Mouse (Mus musculus) kidney, adult 2 months (tissue): ENCODE data around the gene Plcb2. TPM values are rescaled to one million over a fixed set of nuclear protein-coding genes. Genes with fewer than 3 reads are reported as not detected.
A peak's percentile ranks its signal among the peaks of the same experiment; 100 is the strongest.

Experiments
- DNase-seq: peaks from one replicate; pipeline ENCODE4 v3.0.0; 2021
- H3K27ac ChIP-seq: fragments of 200-500 bp; 2 replicates; pipeline ENCODE4 v1.5.1; 2012; ENCODE audit warnings: low read depth, low read length, control low read depth, inconsistent platforms; ENCODE audit not compliant: insufficient read depth
- H3K27me3 ChIP-seq: fragments of 200-500 bp; replicated peaks from 2 replicates; pipeline ENCODE4 v1.6.1; 2012; ENCODE audit warnings: mild to moderate bottlenecking, moderate library complexity, low read length, inconsistent platforms; ENCODE audit not compliant: control insufficient read depth, insufficient read depth
- H3K36me3 ChIP-seq: fragments of 200-500 bp; 2 replicates; pipeline ENCODE4 v1.6.1; 2012; ENCODE audit warnings: mild to moderate bottlenecking, moderate library complexity, low read length, inconsistent platforms; ENCODE audit not compliant: control insufficient read depth, insufficient read depth
- H3K4me1 ChIP-seq: fragments of 200-500 bp; 2 replicates; pipeline ENCODE4 v1.6.1; 2011; ENCODE audit warnings: low read length; ENCODE audit not compliant: control insufficient read depth, insufficient read depth
- H3K4me3 ChIP-seq: fragments of 200-500 bp; 2 replicates; pipeline ENCODE4 v1.5.1; 2011; ENCODE audit warnings: mild to moderate bottlenecking, low read depth, low read length, control low read depth; ENCODE audit not compliant: insufficient read depth
- CTCF ChIP-seq: fragments of 200-500 bp; conservative IDR thresholded peaks from 2 replicates; pipeline ENCODE4 v1.5.1; 2011; ENCODE audit warnings: low read depth, mild to moderate bottlenecking, control low read depth, low read length, moderate library complexity, mixed read lengths; ENCODE audit not compliant: insufficient read depth, insufficient read length
- POLR2A ChIP-seq: fragments of 200-500 bp; IDR thresholded peaks from one replicate; pipeline ENCODE4 v1.6.1; 2011; ENCODE audit warnings: low read depth, low read length, control low read depth
- WGBS: fragments of 180-500 bp; shearing (Covaris S2); methylation state at CpG from one replicate; pipeline ENCODE4 v1.1.7; 2018; 5-methylcytosine and 5-hydroxymethylcytosine counted together
- polyA plus RNA-seq: library from polyadenylated mRNA; depleted of rRNA; stranded (reverse); fragments of >200 nt; gene quantifications from 2 replicates; pipeline ENCODE4 v1.2.3, GENCODE M21; 2012

The Plcb2 gene
- polyA plus RNA-seq, 1 experiment, result 3.7 TPM

DNA sequence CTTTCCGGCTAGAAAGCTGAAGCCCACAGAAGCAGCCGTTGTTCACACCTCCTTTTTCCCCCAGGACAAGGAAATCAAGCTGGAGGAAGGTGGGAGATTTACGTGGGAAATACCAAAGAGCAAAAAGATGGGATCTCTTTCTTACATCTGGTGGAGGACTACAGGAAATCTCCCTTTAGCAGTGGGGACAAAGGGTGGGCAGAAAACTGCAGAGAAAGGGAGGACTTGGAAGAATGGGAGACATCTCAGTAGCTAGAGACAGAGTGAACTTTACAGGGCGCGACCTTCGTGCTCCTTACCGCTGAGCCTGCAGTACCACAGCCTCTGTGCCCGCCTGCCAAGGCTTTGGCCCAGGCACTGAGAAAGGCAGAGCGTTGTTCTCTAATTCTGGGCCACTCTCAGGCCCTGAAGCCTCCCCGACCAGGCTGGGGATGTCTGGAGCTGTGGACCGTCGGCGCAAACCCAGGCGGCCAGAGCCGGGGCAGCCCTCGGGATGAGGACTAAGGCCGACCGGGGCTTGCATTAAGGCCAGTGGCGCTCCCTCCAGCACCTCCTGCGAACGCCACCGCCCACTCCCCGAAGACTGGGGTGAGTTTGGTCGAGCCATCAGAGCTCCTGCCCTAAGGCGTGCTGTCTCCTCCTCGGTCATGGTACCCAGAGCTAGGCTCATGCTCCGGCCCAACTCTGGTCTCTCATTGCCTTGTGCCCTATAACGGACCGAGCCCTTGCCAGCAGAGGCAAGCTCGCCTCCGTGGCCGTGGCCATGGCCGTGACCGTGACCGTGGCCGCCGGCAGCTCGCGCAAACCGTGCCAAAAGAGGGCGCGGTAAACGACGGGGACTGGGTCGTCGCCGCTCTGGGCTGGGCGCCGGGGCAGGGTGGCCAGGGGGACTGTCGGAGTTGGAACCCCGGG is 26.0 kb downstream of the Plcb2 start:
- no peak for TF ChIP-seq POLR2A
- no peak for TF ChIP-seq CTCF
- 24% methylated on average over 51 of the region's 51 CpGs for WGBS
- H3K27ac ChIP-seq, result no peak overlapping the region
- H3K4me3 ChIP-seq, result peak overlapping the region; percentile 40; the same call in 1 of the 2 replicates
- no peaks in the 10 kb centered on the region for H3K36me3 ChIP-seq
- no peaks in the 10 kb centered on the region for H3K27me3 ChIP-seq
- peaks cover 3% of the 10 kb centered on the region; the same call in 1 of the 2 replicates for H3K4me1 ChIP-seq
- peak; percentile 42 for DNase-seq

DNA sequence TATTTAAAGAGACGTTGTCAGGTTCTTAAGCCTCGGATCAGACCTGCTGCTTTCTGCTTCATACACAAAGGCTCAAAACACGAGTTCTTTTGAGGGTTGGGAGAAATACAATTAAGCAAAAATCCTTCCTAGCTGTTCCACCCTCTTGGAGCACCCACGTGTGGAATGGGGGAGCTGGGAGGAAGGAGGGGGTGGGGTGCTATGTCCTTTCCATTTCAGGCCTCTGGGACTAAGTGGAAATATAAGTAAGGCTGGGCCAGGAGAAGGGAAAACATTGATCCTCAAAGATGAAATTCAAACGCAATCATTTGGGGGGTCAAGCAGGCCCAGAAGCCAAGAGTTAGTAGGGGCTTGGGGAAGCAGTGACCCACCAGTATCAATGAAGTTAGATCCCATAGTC is 27.1 kb downstream of the Plcb2 start:
- TF ChIP-seq POLR2A (no peak), CTCF (no peak)
- DNase-seq, result no peak
- Histone ChIP-seq H3K27ac (no peak overlapping the region), H3K4me1 (peaks cover 3% of the 10 kb centered on the region; the same call in 1 of the 2 replicates), H3K36me3 (no peaks in the 10 kb centered on the region), H3K4me3 (no peak overlapping the region), H3K27me3 (no peaks in the 10 kb centered on the region)
- 50% methylated on average over 5 of the region's 5 CpGs for WGBS

DNA sequence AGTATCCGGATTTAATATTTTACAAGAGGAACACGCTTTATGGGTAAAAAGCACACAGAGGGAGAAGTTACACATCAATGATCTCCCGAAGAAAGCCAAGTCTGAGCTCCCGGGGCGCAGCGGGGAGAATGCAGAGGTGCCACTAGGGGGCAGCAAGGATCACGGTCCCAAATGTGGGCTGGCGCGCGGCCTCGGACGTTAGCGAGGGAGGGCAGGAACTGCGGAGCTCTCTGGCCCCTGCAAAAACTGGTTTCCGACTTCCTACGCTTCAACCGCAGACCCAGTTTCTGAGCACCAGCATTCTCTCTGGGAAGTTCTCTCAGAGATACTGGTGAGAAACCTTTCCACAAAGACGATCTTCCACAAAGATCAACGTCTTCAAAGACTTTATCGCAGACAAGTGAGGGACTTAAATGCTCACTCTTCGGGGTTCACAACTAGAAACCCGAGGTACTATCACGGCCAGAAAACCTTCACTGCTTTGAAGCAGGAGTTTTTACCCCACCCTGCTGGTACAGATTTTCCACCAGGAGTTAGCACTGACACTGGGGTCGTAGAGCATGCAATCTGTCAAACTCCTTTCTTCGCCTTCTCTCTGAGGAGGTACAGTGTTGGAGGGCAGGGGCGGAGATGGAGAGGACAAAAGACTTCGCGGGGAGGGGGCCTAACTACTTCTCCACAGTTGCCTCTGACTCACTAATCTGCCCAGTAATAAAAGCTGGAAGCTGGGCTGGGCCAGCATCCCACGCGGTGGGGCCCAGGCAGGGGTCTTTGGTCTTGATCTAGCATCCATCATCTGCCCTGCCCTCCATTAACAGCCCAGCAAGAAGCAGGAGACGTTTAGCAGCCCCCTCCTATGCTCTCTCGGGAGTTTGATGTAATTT is 27.8 kb downstream of the Plcb2 start:
- no peaks in the 10 kb centered on the region for H3K36me3 ChIP-seq
- 8% methylated on average over 32 of the region's 32 CpGs for WGBS
- H3K4me3 ChIP-seq, result no peak overlapping the region
- TF ChIP-seq POLR2A (no peak), CTCF (peak; percentile 87)
- peak; percentile 90 for DNase-seq
- no peaks in the 10 kb centered on the region for H3K27me3 ChIP-seq
- H3K4me1 ChIP-seq, result peaks cover 3% of the 10 kb centered on the region; the same call in 1 of the 2 replicates
- H3K27ac ChIP-seq, result no peak overlapping the region

DNA sequence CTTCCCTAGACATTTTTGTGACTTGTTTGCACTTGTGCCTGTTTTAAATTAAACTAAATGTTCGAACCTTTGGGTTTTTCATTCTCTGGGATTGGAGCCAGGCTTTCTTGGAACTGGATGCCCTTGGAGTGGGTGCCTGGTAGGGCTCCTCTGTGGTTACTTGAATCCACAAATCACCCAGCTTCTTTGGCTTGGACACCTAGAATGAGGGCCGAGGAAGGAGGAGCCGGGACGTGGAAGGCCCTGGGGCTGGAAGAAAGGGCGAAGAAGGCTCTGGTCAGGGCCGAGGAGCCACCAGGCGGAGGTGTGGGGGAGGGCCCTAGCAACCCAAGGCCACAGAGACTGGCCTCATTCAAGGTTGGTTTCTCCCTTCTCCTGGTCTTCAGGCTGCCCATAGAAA is 30.3 kb downstream of the Plcb2 start:
- Histone ChIP-seq H3K27ac (no peak overlapping the region), H3K36me3 (no peaks in the 10 kb centered on the region), H3K4me1 (peaks cover 3% of the 10 kb centered on the region; the same call in 1 of the 2 replicates), H3K27me3 (no peaks in the 10 kb centered on the region), H3K4me3 (no peak overlapping the region)
- TF ChIP-seq CTCF, result no peak
- TF ChIP-seq POLR2A, result no peak
- 15% methylated on average over 7 of the region's 7 CpGs for WGBS
- peak; percentile 92 for DNase-seq

DNA sequence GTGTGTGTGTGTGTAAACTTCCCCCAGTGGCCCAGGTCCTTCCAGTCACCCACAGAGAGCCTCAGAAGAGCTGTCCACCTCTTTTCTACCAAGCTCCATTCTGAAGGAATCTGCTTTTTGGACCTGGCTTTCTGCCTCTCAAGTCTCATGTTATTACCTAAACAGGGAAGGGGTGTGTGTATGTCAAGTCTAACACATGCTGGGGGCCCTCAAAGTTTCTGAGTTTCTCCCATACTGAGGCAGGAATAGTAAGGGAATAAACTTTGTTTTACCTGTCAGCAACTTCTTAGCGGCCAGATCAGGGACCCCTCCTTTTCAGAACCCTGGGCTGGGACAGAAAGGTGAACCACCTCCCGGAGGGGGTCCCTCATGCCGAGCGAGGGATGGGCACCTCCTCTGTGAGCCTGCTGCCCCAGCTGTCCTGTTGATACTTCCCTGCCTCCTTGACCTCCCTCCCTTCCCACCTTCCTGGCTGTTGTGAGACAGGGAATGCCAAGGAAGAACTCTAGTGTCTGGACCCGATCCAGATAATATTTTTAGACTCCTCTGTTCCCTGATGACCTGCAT is 30.8 kb downstream of the Plcb2 start:
- WGBS, result 24% methylated on average over 5 of the region's 5 CpGs
- H3K4me3 ChIP-seq, result no peak overlapping the region
- no peak overlapping the region for H3K27ac ChIP-seq
- DNase-seq, result no peak
- H3K36me3 ChIP-seq, result no peaks in the 10 kb centered on the region
- peaks cover 3% of the 10 kb centered on the region; the same call in 1 of the 2 replicates for H3K4me1 ChIP-seq
- TF ChIP-seq POLR2A (no peak), CTCF (no peak)
- H3K27me3 ChIP-seq, result no peaks in the 10 kb centered on the region

DNA sequence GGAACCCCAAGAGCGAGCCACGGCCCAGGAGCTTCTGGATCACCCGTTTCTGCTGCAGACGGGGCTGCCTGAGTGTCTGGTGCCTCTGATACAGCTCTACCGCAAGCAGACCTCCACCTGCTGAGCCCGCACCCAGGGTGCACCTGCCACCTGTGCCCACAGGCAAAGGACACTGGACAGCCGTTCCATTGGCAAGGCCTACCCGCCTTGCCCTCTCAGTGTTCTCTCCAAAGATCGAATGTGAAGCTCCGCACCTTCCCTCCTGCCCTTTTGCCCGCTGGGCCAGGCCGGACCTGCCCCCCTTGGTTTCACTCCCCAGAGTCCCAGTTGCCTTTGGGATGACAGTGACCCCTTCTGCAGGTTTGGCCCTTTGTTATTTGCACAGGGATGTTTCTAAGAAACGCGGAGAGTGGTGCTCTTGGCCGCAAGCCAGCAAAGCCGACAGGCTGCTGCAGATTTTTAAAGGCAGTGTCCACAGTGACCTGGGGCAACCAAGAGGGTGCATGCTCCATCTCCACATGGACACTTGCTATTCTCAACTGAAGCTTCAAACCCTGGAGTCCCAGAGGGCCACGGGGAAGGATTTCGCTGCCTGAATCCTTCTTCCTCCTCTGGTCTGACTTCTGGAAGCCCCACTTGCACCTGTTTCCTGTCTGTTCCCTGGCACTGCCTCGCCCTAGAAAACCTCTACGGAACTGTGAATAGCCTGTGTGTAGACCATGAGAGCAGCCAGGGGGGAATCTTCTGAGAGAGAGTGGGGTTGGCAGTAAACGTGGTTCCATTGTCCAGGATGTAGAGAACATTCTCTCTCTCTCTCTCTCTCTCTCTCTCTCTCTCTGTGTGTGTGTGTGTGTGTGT is 31.6 kb downstream of the Plcb2 start:
- 40% methylated on average over 21 of the region's 21 CpGs for WGBS
- DNase-seq, result peak; percentile 78

More for the DNA sequence above, 31.6 kb downstream of the Plcb2 start:
- Histone ChIP-seq H3K27me3 (no peaks in the 10 kb centered on the region), H3K27ac (no peak overlapping the region), H3K36me3 (no peaks in the 10 kb centered on the region), H3K4me3 (no peak overlapping the region), H3K4me1 (peaks cover 3% of the 10 kb centered on the region; the same call in 1 of the 2 replicates)
- TF ChIP-seq CTCF, result no peak
